Mouse (Mus musculus): ENCODE measurements around the gene Exoc2.
A peak's percentile ranks its signal among the peaks of the same experiment; 100 is the strongest.

The Exoc2 gene

GRCm38 (mm10) chr13:30971047-30971446, 2.8 kb downstream of the Exoc2 start:
- DNase-seq (ENCODE audit: low read depth) = peak; percentile 25

- DNase-seq (ENCODE audit: low read depth) = no peak
Observed at GRCm38 (mm10) chr13:30968311-30968710, 5.6 kb downstream of the Exoc2 start.

GRCm38 (mm10) chr13:30966507-30966911, 7.4 kb downstream of the Exoc2 start:
- no peak for DNase-seq (ENCODE audit: low read depth)

GRCm38 (mm10) chr13:30961932-30962331, 12.0 kb downstream of the Exoc2 start:
- no peak for DNase-seq (ENCODE audit: low read depth)

- no peak for DNase-seq (ENCODE audit: low read depth)
Observed at GRCm38 (mm10) chr13:30960714-30961113, 13.2 kb downstream of the Exoc2 start.

- DNase-seq (ENCODE audit: low read depth) = peak; percentile 63
Observed at GRCm38 (mm10) chr13:30953580-30953979, 20.3 kb downstream of the Exoc2 start.

- DNase-seq (ENCODE audit: low read depth) = no peak
Observed at GRCm38 (mm10) chr13:30952044-30952443, 21.8 kb downstream of the Exoc2 start.

- DNase-seq (ENCODE audit: low read depth) = no peak
Observed at GRCm38 (mm10) chr13:30949181-30949580, 24.7 kb downstream of the Exoc2 start.

- DNase-seq (ENCODE audit: low read depth) = no peak
Observed at GRCm38 (mm10) chr13:30947540-30947939, 26.4 kb downstream of the Exoc2 start, which contains the start of gene Hus1b. Gene Hus1b (minus strand): TSS chr13:30947759.

- DNase-seq (ENCODE audit: low read depth) = no peak
Observed at GRCm38 (mm10) chr13:30947129-30947528, 26.8 kb downstream of the Exoc2 start.

GRCm38 (mm10) chr13:30945788-30946187, 28.1 kb downstream of the Exoc2 start:
- DNase-seq (ENCODE audit: low read depth) = no peak

GRCm38 (mm10) chr13:30932972-30933371, 40.9 kb downstream of the Exoc2 start:
- DNase-seq (ENCODE audit: low read depth) = peak; percentile 91

GRCm38 (mm10) chr13:30931613-30932012, 42.3 kb downstream of the Exoc2 start:
- peak; percentile 56 for DNase-seq (ENCODE audit: low read depth)

GRCm38 (mm10) chr13:30929119-30929518, 44.8 kb downstream of the Exoc2 start:
- DNase-seq (ENCODE audit: low read depth) = no peak

- no peak for DNase-seq (ENCODE audit: low read depth)
Observed at GRCm38 (mm10) chr13:30924269-30924668, 49.6 kb downstream of the Exoc2 start.

- no peak for DNase-seq (ENCODE audit: low read depth)
Observed at GRCm38 (mm10) chr13:30921914-30922313, 52.0 kb downstream of the Exoc2 start.

GRCm38 (mm10) chr13:30913757-30914156, 60.1 kb downstream of the Exoc2 start:
- DNase-seq (ENCODE audit: low read depth) = peak; percentile 86

GRCm38 (mm10) chr13:30913028-30913427, 60.9 kb downstream of the Exoc2 start:
- DNase-seq (ENCODE audit: low read depth) = peak; percentile 78

- DNase-seq (ENCODE audit: low read depth) = peak; percentile 71
Observed at GRCm38 (mm10) chr13:30911931-30912625, 61.8 kb downstream of the Exoc2 start.

- DNase-seq (ENCODE audit: low read depth) = peak; percentile 55
Observed at GRCm38 (mm10) chr13:30910889-30911288, 63.0 kb downstream of the Exoc2 start.

- no peak for DNase-seq (ENCODE audit: low read depth)
Observed at GRCm38 (mm10) chr13:30902286-30902685, 71.6 kb downstream of the Exoc2 start.

GRCm38 (mm10) chr13:30901387-30902041, 72.4 kb downstream of the Exoc2 start:
- DNase-seq (ENCODE audit: low read depth) = peak; percentile 72

- DNase-seq (ENCODE audit: low read depth) = no peak
Observed at GRCm38 (mm10) chr13:30894015-30894634, 79.8 kb downstream of the Exoc2 start.
